In genomic region chr6:15829812-15830211, GRCm38 (mm10) we compare ENCODE assay signal across 21 mouse cellular contexts.
DNase-seq lines count a peak whose midpoint lies in the region; ATAC-seq and TF ChIP-seq lines count a peak whose summit lies in the region.
"Had no signal": no experiment of that assay in that cellular context is flagged by ENCODE, and none has a peak within 500 bp of the region (broad histone marks: within the 10 kb centered on the region; RNA-seq: fewer than 3 reads in every experiment).

No protein-coding gene starts in this region.

- TF ChIP-seq CTCF in kidney, postnatal 0 days (IDR thresholded peaks at IDR 0.05; ENCODE audit: low read depth) = no peak
- no peak for TF ChIP-seq CTCF in Patski (IDR thresholded peaks at IDR 0.05)

- H3K9me3 ChIP-seq in heart, embryonic 11.5 days (replicated peaks; ENCODE audit: control insufficient read depth, low read length) = no peaks in the 10 kb centered on the region
- H3K9me3 ChIP-seq in kidney, postnatal 0 days (replicated peaks; ENCODE audit: low read length) = no peaks in the 10 kb centered on the region
- H3K9me3 ChIP-seq in embryonic facial prominence, embryonic 14.5 days (ENCODE audit: control insufficient read depth, low read length) = no peaks in the 10 kb centered on the region
- H3K9me3 ChIP-seq: embryonic facial prominence, embryonic 13.5 days; heart, embryonic 15.5 days; liver, embryonic 12.5 days; midbrain, embryonic 15.5 days; stomach, embryonic 15.5 days had no signal

- no peak for ATAC-seq in heart, embryonic 11.5 days (replicated peaks; ENCODE audit: insufficient number of reproducible peaks, low FRiP score, low TSS enrichment)
- ATAC-seq in kidney, postnatal 0 days (replicated peaks; ENCODE audit: low FRiP score, low read depth) = no peak
- peak; percentile 80 for ATAC-seq in Patski
- no peak; the same call in 1 of the 2 replicates for ATAC-seq in embryonic facial prominence, embryonic 14.5 days (ENCODE audit: low read depth)
- ATAC-seq in cerebellum, adult (ENCODE audit: insufficient number of reproducible peaks, low FRiP score, low TSS enrichment) = no peak
- ATAC-seq: hindbrain, postnatal 0 days; liver, embryonic 12.5 days; midbrain, embryonic 15.5 days had no signal

- in situ Hi-C loops in Patski (cut with MboI; ENCODE audit: low pct_unique_long_range_greater_than_20kb) = no loop called here

- H3K4me3 ChIP-seq in heart, embryonic 11.5 days (ENCODE audit: low read depth, low read length) = no peak overlapping the region
- no peak overlapping the region for H3K4me3 ChIP-seq in kidney, postnatal 0 days (replicated peaks; ENCODE audit: low read depth, low read length)
- H3K4me3 ChIP-seq in embryonic facial prominence, embryonic 14.5 days (ENCODE audit: low read depth, low read length) = no peak overlapping the region
- H3K4me3 ChIP-seq: embryonic facial prominence, embryonic 13.5 days; heart, embryonic 15.5 days; hindbrain, embryonic 10.5 days; limb, embryonic 12.5 days; liver, embryonic 12.5 days; midbrain, embryonic 15.5 days; stomach, embryonic 15.5 days had no signal

- H3K4me2 ChIP-seq in heart, embryonic 11.5 days = peak overlapping the region; percentile 5; the same call in 1 of the 2 replicates
- no peak overlapping the region for H3K4me2 ChIP-seq in kidney, postnatal 0 days (ENCODE audit: low read length)
- H3K4me2 ChIP-seq in embryonic facial prominence, embryonic 14.5 days (ENCODE audit: low read depth, low read length) = no peak overlapping the region
- H3K4me2 ChIP-seq: embryonic facial prominence, embryonic 13.5 days; heart, embryonic 15.5 days; limb, embryonic 12.5 days; liver, embryonic 12.5 days; midbrain, embryonic 15.5 days; stomach, embryonic 15.5 days had no signal

- H3K27ac ChIP-seq in heart, embryonic 11.5 days (ENCODE audit: low read depth, low read length) = peak overlapping the region; percentile 47; the same call in 1 of the 2 replicates
- H3K27ac ChIP-seq in kidney, postnatal 0 days = no peak overlapping the region
- no peak overlapping the region for H3K27ac ChIP-seq in embryonic facial prominence, embryonic 14.5 days (replicated peaks; ENCODE audit: low read depth, low read length)
- H3K27ac ChIP-seq: embryonic facial prominence, embryonic 13.5 days; heart, embryonic 15.5 days; hindbrain, embryonic 10.5 days; hindbrain, postnatal 0 days; limb, embryonic 12.5 days; liver, embryonic 12.5 days; midbrain, embryonic 15.5 days; stomach, embryonic 15.5 days had no signal

- no peak for DNase-seq in heart, adult 11 months
- peak; percentile 3 for DNase-seq in kidney, postnatal 0 days (ENCODE audit: low spot score)
- no peak for DNase-seq in kidney, postnatal 4 days
- peak; percentile 33 for DNase-seq in Patski (ENCODE audit: low read depth, low spot score)
- DNase-seq in embryonic facial prominence, embryonic 14.5 days (ENCODE audit: low spot score) = peak; percentile 7
- DNase-seq: adrenal gland, adult 2 months; cerebellum, postnatal 14 days; retina, postnatal 1 day; thymus, adult 18-20 months; thymus, postnatal 4 days had no signal

- POLR2A ChIA-PET in Patski (lab: Charles Lee) = interaction anchor here (0.5 kb wide), 1 partner anchor 186 kb away, joined by 3 read pairs; no protein-coding TSS in a partner anchor

- H3K4me1 ChIP-seq in heart, embryonic 11.5 days (ENCODE audit: control insufficient read depth, insufficient read depth, low read length) = peaks cover 9% of the 10 kb centered on the region
- H3K4me1 ChIP-seq in kidney, postnatal 0 days (replicated peaks; ENCODE audit: insufficient read depth, low read length) = no peaks in the 10 kb centered on the region
- no peaks in the 10 kb centered on the region for H3K4me1 ChIP-seq in embryonic facial prominence, embryonic 14.5 days (ENCODE audit: control insufficient read depth, insufficient read depth, low read length)
- H3K4me1 ChIP-seq: embryonic facial prominence, embryonic 13.5 days; hindbrain, embryonic 10.5 days; limb, embryonic 12.5 days; liver, embryonic 12.5 days; midbrain, embryonic 15.5 days; stomach, embryonic 15.5 days had no signal

- no peaks in the 10 kb centered on the region for H3K27me3 ChIP-seq in heart, embryonic 11.5 days (ENCODE audit: control insufficient read depth, insufficient read depth, low read length)
- no peaks in the 10 kb centered on the region for H3K27me3 ChIP-seq in kidney, postnatal 0 days (ENCODE audit: insufficient read depth, low read length)
- H3K27me3 ChIP-seq in Patski = no peaks in the 10 kb centered on the region
- no peaks in the 10 kb centered on the region for H3K27me3 ChIP-seq in embryonic facial prominence, embryonic 14.5 days (replicated peaks; ENCODE audit: control insufficient read depth, insufficient read depth, low read length)
- H3K27me3 ChIP-seq: CH12.LX; embryonic facial prominence, embryonic 13.5 days; heart, embryonic 15.5 days; limb, embryonic 12.5 days; liver, embryonic 12.5 days; midbrain, embryonic 15.5 days; stomach, embryonic 15.5 days had no signal

- CTCF ChIA-PET in Patski (lab: Charles Lee) = interaction anchor here (0.8 to 2.3 kb wide), 2 partner anchors 12 to 14 kb away, joined by 3 to 6 read pairs; no protein-coding TSS in a partner anchor

- 47% methylated on average over 2 of the region's 2 CpGs for WGBS in heart, embryonic 11.5 days (ENCODE audit: insufficient replicate concordance)
- WGBS in kidney, postnatal 0 days = 60% methylated on average over 2 of the region's 2 CpGs
- WGBS in embryonic facial prominence, embryonic 14.5 days = 42% methylated on average over 2 of the region's 2 CpGs

- H3K36me3 ChIP-seq in heart, embryonic 11.5 days (ENCODE audit: control insufficient read depth, insufficient read depth, low read length) = no peaks in the 10 kb centered on the region
- no peaks in the 10 kb centered on the region for H3K36me3 ChIP-seq in kidney, postnatal 0 days (ENCODE audit: insufficient read depth, low read length)
- H3K36me3 ChIP-seq in embryonic facial prominence, embryonic 14.5 days (ENCODE audit: control insufficient read depth, insufficient read depth, low read length) = no peaks in the 10 kb centered on the region
- H3K36me3 ChIP-seq: embryonic facial prominence, embryonic 13.5 days; heart, embryonic 15.5 days; hindbrain, embryonic 10.5 days; limb, embryonic 12.5 days; liver, embryonic 12.5 days; midbrain, embryonic 15.5 days; stomach, embryonic 15.5 days had no signal

- H3K9ac ChIP-seq in heart, embryonic 11.5 days (ENCODE audit: low read depth, low read length) = no peak overlapping the region
- H3K9ac ChIP-seq in kidney, postnatal 0 days (ENCODE audit: low read depth, low read length) = no peak overlapping the region
- H3K9ac ChIP-seq in embryonic facial prominence, embryonic 14.5 days (ENCODE audit: low read depth, low read length) = no peak overlapping the region
- H3K9ac ChIP-seq: embryonic facial prominence, embryonic 13.5 days; heart, embryonic 15.5 days; limb, embryonic 12.5 days; liver, embryonic 12.5 days; midbrain, embryonic 15.5 days; stomach, embryonic 15.5 days had no signal

Comparison
In these comparisons a context has a peak if more than half of its experiments do, and no peak if none do; other contexts are left out.
1. DNase-seq: peak in kidney, postnatal 0 days (single experiment), Patski (single experiment) and embryonic facial prominence, embryonic 14.5 days (single experiment); none in heart, adult 11 months (single experiment) and kidney, postnatal 4 days (0 of 2).